Mouse (Mus musculus): ENCODE results near the gene Slc36a4.
A peak's percentile ranks its signal among the peaks of the same experiment; 100 is the strongest.

The Slc36a4 gene

GRCm38 (mm10) chr9:15709599-15710381 lies at the start of gene Slc36a4:
Gene Slc36a4, plus strand, starts transcription at chr9:15709738.
- peak; percentile 80 for DNase-seq

GRCm38 (mm10) chr9:15664606-15665005 lies 44.9 kb upstream of the Slc36a4 start:
- no peak for DNase-seq

- DNase-seq: no peak
Measured at GRCm38 (mm10) chr9:15669452-15669851, 40.1 kb upstream of the Slc36a4 start.

GRCm38 (mm10) chr9:15670002-15670527 lies 39.5 kb upstream of the Slc36a4 start:
- no peak for DNase-seq

GRCm38 (mm10) chr9:15672251-15672650 lies 37.3 kb upstream of the Slc36a4 start:
- no peak for DNase-seq

GRCm38 (mm10) chr9:15681855-15682466 lies 27.6 kb upstream of the Slc36a4 start:
- DNase-seq: peak; percentile 39

DNA sequence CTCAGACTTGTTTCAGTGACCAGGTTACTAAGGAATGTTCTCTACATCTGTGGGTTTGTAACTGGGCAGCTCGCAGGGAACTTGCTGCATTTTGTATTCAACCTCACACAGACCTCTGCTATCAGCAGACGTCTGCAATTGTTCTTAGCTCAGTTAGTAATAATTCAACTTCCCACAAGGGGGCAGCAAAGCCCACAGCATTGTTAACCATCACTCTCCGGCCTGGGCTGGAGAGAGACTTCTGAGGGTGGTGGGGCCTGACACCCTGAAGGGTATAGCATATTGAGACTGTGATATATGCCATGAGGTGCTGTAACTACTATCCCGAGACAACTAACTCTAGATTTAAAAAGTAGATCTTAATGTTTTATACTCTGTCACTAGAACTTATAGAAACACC lies 24.3 kb upstream of the Slc36a4 start:
- peak; percentile 29 for DNase-seq

GRCm38 (mm10) chr9:15687358-15687757 lies 22.2 kb upstream of the Slc36a4 start:
- DNase-seq: no peak

- no peak for DNase-seq
Measured at GRCm38 (mm10) chr9:15693847-15694246, 15.7 kb upstream of the Slc36a4 start.

DNA sequence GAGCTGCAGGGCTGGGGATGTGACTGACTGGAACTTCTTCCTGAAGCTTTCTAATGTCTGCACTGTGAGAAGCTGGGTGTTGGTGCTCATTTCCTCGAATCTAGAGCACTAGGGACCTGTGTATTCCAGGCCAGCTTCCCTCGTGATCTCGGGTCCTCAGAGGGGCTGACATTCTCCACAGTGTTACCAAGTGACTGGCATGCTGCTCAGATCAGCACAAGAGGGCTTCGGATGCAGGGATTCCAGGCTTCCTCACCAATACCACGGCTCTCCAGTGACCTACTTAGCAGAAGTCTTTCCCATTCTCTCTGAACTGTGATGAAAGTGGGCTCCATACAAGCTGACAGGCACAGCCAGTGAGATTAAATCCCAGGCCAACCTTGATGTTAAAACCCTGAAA lies 14.5 kb upstream of the Slc36a4 start:
- DNase-seq: no peak

DNA sequence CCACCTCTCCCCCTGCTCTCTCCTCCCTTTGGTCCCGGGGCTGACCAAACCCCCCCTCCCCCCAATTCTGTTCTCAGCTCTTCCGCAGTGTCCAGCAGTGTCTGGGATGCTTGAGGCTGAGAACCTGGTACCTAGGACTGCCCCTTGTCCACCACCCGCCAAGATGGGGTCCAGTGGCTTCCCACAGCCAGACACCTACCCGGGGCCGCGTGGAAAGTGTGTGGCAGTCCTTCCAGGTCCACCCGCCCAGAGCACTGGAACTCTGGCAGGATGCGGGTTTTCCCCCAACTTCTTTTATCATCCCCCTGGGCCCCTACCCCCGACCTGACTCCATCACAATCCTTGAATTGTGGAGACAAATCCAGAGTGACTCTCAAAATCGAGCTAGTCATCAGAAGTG lies 3.8 kb upstream of the Slc36a4 start:
- DNase-seq: no peak

DNA sequence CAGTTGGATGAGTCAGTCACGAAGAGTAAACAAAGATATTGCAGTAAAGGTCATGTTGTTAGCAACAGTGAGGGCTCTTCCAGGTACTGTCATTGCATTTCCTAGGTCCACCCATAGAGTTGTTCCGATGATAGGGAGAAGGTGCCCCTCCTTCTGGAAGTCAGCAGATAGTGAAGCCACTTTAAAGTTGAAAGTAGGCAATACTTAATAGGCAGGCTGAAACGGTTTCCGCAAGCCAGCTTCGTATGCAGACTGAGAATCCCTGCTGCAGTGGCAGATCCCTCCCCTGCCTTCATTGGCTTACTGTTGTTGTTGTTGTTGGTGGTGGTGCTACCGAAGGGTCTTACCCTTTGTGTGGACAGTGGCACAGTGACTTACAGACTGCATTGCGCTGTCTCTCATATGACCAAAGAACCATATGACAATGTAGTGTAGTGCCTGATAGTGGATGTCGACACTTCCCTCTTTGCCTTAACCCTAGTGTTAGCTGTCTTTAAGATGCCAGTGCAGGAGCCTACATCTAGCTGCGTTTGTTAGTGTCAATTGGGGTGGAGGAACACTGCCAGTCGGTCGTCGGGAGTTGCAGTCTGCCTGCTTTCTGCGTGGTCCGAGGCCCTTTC lies 449 bp upstream of the Slc36a4 start:
- DNase-seq: no peak

GRCm38 (mm10) chr9:15710821-15711565 lies 1.5 kb downstream of the Slc36a4 start:
- DNase-seq: no peak

GRCm38 (mm10) chr9:15711676-15712075 lies 2.1 kb downstream of the Slc36a4 start:
- peak; percentile 11 for DNase-seq

- DNase-seq: no peak
Measured at GRCm38 (mm10) chr9:15714792-15715191, 5.3 kb downstream of the Slc36a4 start.

DNA sequence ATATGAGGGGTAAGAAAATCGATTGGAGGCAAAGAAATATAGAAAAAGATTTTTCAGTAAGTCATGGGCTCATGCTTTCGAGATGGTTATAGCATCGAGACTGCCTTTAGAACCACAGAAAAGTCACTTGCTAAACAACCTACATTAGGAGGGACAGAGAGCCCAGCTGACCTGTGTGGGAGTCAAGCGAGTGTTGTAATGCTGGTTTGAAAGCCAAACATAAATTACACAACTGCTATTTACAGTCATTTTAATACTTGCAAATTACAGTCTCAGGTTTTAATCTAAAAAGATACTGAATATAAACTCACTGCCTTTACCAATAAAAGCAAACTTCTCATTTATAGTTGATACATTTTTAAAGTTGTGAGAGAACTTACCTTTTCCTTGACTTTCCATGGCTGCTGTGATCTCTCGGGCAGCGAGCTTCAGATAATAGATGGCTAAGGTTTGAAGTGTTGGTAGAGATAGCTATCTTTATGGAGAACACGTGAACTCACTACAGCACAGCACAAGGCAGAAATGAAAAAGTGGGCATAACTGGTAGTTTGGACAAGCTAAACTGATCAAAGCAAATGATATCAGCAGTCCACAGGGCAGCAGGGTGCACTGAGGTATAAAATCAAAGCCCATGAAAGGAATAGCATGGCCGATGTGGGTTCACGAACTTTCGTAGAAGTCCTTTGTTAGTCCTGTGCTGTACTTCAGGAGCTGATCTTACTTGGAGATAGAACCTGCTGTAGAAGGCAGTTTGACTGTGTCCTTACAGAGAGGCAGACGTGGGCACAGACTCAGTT lies 5.9 kb downstream of the Slc36a4 start:
- no peak for DNase-seq

- DNase-seq: no peak
Measured at GRCm38 (mm10) chr9:15717363-15717762, 7.8 kb downstream of the Slc36a4 start.

DNA sequence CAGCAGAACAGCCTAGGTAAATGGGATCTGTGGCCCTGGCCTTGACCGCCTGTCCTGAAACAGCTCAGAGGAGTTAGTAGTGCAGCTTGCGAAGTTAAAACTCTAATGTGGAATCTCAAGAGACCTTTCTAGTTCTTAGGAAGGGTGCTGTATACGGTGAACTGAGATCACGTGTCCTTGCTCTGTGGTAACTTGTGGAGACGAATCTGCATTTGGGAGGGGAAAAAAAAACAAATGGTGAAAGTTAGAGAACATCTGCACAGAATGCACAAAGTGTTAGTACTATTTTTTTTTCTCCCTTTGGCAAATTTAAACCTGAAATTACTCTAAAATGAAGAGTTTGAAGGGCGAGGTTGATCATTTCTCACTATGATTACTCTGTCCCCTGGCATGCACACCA lies 8.8 kb downstream of the Slc36a4 start:
- no peak for DNase-seq

- DNase-seq: no peak
Measured at GRCm38 (mm10) chr9:15719594-15719993, 10.1 kb downstream of the Slc36a4 start.

GRCm38 (mm10) chr9:15720556-15720955 lies 11.0 kb downstream of the Slc36a4 start:
- DNase-seq: no peak

GRCm38 (mm10) chr9:15721226-15721833 lies 11.8 kb downstream of the Slc36a4 start:
- DNase-seq: no peak

GRCm38 (mm10) chr9:15722506-15722905 lies 13.0 kb downstream of the Slc36a4 start:
- no peak for DNase-seq

All from cerebellum, adult 9-11 months (tissue).